ENCODE assay signal across 9 mouse cellular contexts in genomic region chr9:32675671-32676409, GRCm38 (mm10). TPM values are rescaled to one million over a fixed set of nuclear protein-coding genes. Genes with fewer than 3 reads are reported as not detected.
A peak's percentile ranks its signal among the peaks of the same experiment; 100 is the strongest.
DNase-seq lines count a peak whose midpoint lies in the region; ATAC-seq and TF ChIP-seq lines count a peak whose summit lies in the region.
"Had no signal": no experiment of that assay in that cellular context is flagged by ENCODE, and none has a peak within 500 bp of the region (broad histone marks: within the 10 kb centered on the region; RNA-seq: fewer than 3 reads in every experiment).

No protein-coding gene starts in this region.

- WGBS in kidney, embryonic 15.5 days, result 18% methylated on average over 9 of the region's 9 CpGs
- 4% methylated on average over 9 of the region's 9 CpGs for WGBS in hindbrain, embryonic 10.5 days
- WGBS in midbrain, postnatal 0 days, result 8% methylated on average over 9 of the region's 9 CpGs

- no peak overlapping the region for H3K4me3 ChIP-seq in kidney, embryonic 15.5 days (replicated peaks)
- no peak overlapping the region for H3K4me3 ChIP-seq in hindbrain, embryonic 10.5 days
- no peak overlapping the region for H3K4me3 ChIP-seq in midbrain, postnatal 0 days (ENCODE audit: low read depth, low read length)

- peak overlapping the region; percentile 74 for H3K27ac ChIP-seq in kidney, embryonic 15.5 days
- H3K27ac ChIP-seq in hindbrain, embryonic 10.5 days, result no peak overlapping the region
- H3K27ac ChIP-seq in midbrain, postnatal 0 days (ENCODE audit: low read depth, low read length), result no peak overlapping the region

- no peak for TF ChIP-seq CTCF in midbrain, postnatal 0 days (IDR thresholded peaks at IDR 0.05)

- H3K36me3 ChIP-seq in kidney, embryonic 15.5 days, result no peaks in the 10 kb centered on the region
- no peaks in the 10 kb centered on the region for H3K36me3 ChIP-seq in hindbrain, embryonic 10.5 days
- no peaks in the 10 kb centered on the region for H3K36me3 ChIP-seq in midbrain, postnatal 0 days (ENCODE audit: insufficient read depth, low read length)

- 0 out of 2 replicates have a peak overlapping the region, but pooled peaks have one; percentile 14 for H3K9ac ChIP-seq in kidney, embryonic 15.5 days
- no peak overlapping the region; the same call in 1 of the 2 replicates for H3K9ac ChIP-seq in midbrain, postnatal 0 days (replicated peaks; ENCODE audit: low read length, poor library complexity, severe bottlenecking)

- peaks cover 69% of the 10 kb centered on the region for H3K4me1 ChIP-seq in kidney, embryonic 15.5 days
- peaks cover 59% of the 10 kb centered on the region for H3K4me1 ChIP-seq in hindbrain, embryonic 10.5 days (replicated peaks)
- peaks cover 11% of the 10 kb centered on the region; the same call in 1 of the 2 replicates for H3K4me1 ChIP-seq in midbrain, postnatal 0 days (ENCODE audit: insufficient read depth, low read length)

- H3K9me3 ChIP-seq in kidney, embryonic 15.5 days (replicated peaks), result no peaks in the 10 kb centered on the region
- no peaks in the 10 kb centered on the region for H3K9me3 ChIP-seq in hindbrain, embryonic 10.5 days
- no peaks in the 10 kb centered on the region for H3K9me3 ChIP-seq in midbrain, postnatal 0 days (ENCODE audit: low read length)

- H3K4me2 ChIP-seq in kidney, embryonic 15.5 days, result 0 out of 2 replicates have a peak overlapping the region, but pooled peaks have one; percentile 10
- 0 out of 2 replicates have a peak overlapping the region, but pooled peaks have one; percentile 18 for H3K4me2 ChIP-seq in midbrain, postnatal 0 days (ENCODE audit: low read depth, low read length, poor library complexity, severe bottlenecking)

- H3K27me3 ChIP-seq in kidney, embryonic 15.5 days, result no peaks in the 10 kb centered on the region
- peaks cover 100% of the 10 kb centered on the region for H3K27me3 ChIP-seq in hindbrain, embryonic 10.5 days (ENCODE audit: insufficient read depth, poor library complexity, severe bottlenecking)
- peaks cover 22% of the 10 kb centered on the region for H3K27me3 ChIP-seq in midbrain, postnatal 0 days (ENCODE audit: insufficient read depth, low read length)

- no peak for ATAC-seq in kidney, embryonic 15.5 days (replicated peaks; ENCODE audit: low FRiP score)
- ATAC-seq in midbrain, postnatal 0 days (ENCODE audit: low FRiP score), result no peak
- no peak for ATAC-seq in megakaryocyte-erythroid progenitor cell, adult 5-6 weeks (replicated peaks; ENCODE audit: low FRiP score, low TSS enrichment, poor library complexity, severe bottlenecking)

- no peak for DNase-seq in kidney, adult 11 months
- DNase-seq in embryo, embryonic 9.5 days (ENCODE audit: extremely low spot score), result peak; percentile 42
- DNase-seq in hindbrain, embryonic 10.5 days (ENCODE audit: low spot score), result peak; percentile 33
- no peak for DNase-seq in midbrain, postnatal 0 days (ENCODE audit: low spot score)
- no peak for DNase-seq in adrenal gland, postnatal 14 days
- DNase-seq in kidney, postnatal 4 days, result no peak
- DNase-seq: cerebellum, postnatal 10 days had no signal

RNA-seq across cellular contexts. Expression of gene Ets1, which starts 39.8 kb away (rescaled TPM):
- polyA plus RNA-seq in kidney, embryonic 15.5 days (2015; fragmentation: Nextera tagmentation; extraction: Ambion mirVana), result 66.0 and 68.4 TPM in 2 replicates
- polyA plus RNA-seq in hindbrain, embryonic 10.5 days (2016; fragmentation: Nextera tagmentation; extraction: Ambion mirVana), result 29.0 and 32.0 TPM in 2 replicates
- 10.8 and 16.0 TPM in 2 replicates for total RNA-seq in midbrain, postnatal 0 days (2014; rRNA removed)
- polyA plus RNA-seq in midbrain, postnatal 0 days (2015; fragmentation: Nextera tagmentation; extraction: Ambion mirVana), result 8.4 and 8.9 TPM in 2 replicates
- total RNA-seq in adrenal gland, postnatal 14 days (2021), result 60.0 and 93.2 TPM in 2 replicates
- total RNA-seq in megakaryocyte-erythroid progenitor cell, adult 5-6 weeks (2014; fragmentation: Nextera tagmentation), result 9.9 and 13.4 TPM in 2 replicates
- 3.2 and 11.0 TPM in 2 replicates for total RNA-seq in megakaryocyte-erythroid progenitor cell, adult 5-6 weeks (2017)

Comparison
In these comparisons a context has a peak if more than half of its experiments do, and no peak if none do; other contexts are left out.
1. DNase-seq: peak in embryo, embryonic 9.5 days (single experiment) and hindbrain, embryonic 10.5 days (single experiment); none in kidney, adult 11 months (single experiment), midbrain, postnatal 0 days (single experiment), adrenal gland, postnatal 14 days (single experiment) and kidney, postnatal 4 days (0 of 2).